Mouse (Mus musculus) embryonic facial prominence, embryonic 12.5 days (tissue): ENCODE measurements around the gene Msantd1. TPM values are rescaled to one million over a fixed set of nuclear protein-coding genes. Genes with fewer than 3 reads are reported as not detected.
"Not testable (repeated sequence)": the region's sequence is repeated elsewhere in the genome, so short reads cannot be mapped to it uniquely, and the experiment has no call there.

Experiments used
- ATAC-seq: fragments of 200-750 bp; cut with Nextera tagmentation; 2 replicates; pipeline ENCODE4 v1.8.0; 2017; ENCODE audit not compliant: insufficient number of reproducible peaks, insufficient read depth, low FRiP score, low TSS enrichment
- H3K27ac ChIP-seq: fragments of 300-500 bp; sonication (generic); 2 replicates; pipeline ENCODE4 v1.5.1; 2016; ENCODE audit warnings: mild to moderate bottlenecking
- H3K27me3 ChIP-seq: fragments of 300-500 bp; sonication (generic); 2 replicates; pipeline ENCODE4 v1.6.1; 2016; ENCODE audit warnings: mild to moderate bottlenecking, moderate library complexity
- H3K36me3 ChIP-seq: fragments of 300-500 bp; sonication (generic); 2 replicates; pipeline ENCODE4 v1.6.1; 2016; ENCODE audit warnings: mild to moderate bottlenecking
- H3K4me1 ChIP-seq: fragments of 300-500 bp; sonication (generic); 2 replicates; pipeline ENCODE4 v1.6.1; 2016
- H3K4me2 ChIP-seq: fragments of 300-500 bp; sonication (generic); replicated peaks from 2 replicates; pipeline ENCODE4 v1.6.1; 2016; ENCODE audit warnings: mild to moderate bottlenecking, moderate library complexity
- H3K4me3 ChIP-seq: fragments of 300-500 bp; sonication (generic); 2 replicates; pipeline ENCODE4 v1.5.1; 2016; ENCODE audit warnings: mild to moderate bottlenecking
- H3K9ac ChIP-seq: fragments of 300-500 bp; sonication (generic); 2 replicates; pipeline ENCODE4 v1.6.1; 2016; ENCODE audit warnings: mild to moderate bottlenecking, moderate library complexity
- H3K9me3 ChIP-seq: fragments of 300-500 bp; sonication (generic); 2 replicates; pipeline ENCODE4 v1.6.1; 2016; ENCODE audit warnings: mild to moderate bottlenecking, moderate library complexity
- WGBS: fragments of 180-500 bp; shearing (Covaris S2); methylation state at CpG from one replicate; pipeline ENCODE4 v1.1.7; 2016; 5-methylcytosine and 5-hydroxymethylcytosine counted together
- polyA plus RNA-seq: library from polyadenylated mRNA; unstranded; fragments of >200 nt; fragmentation: Nextera tagmentation; extraction: Ambion mirVana; gene quantifications from 2 replicates; pipeline ENCODE4 v1.2.1, GENCODE M21; 2016

Msantd1 gene
- 0.59 and 1.3 TPM in 2 replicates for polyA plus RNA-seq

GRCm38 (mm10) chr5:34907910-34908725 is at the start of gene Msantd1:
Gene Msantd1, plus strand, starts transcription at chr5:34908012.
- H3K9me3 ChIP-seq, result no peaks in the 10 kb centered on the region
- peaks cover 61% of the 10 kb centered on the region for H3K36me3 ChIP-seq
- H3K27ac ChIP-seq, result no peak within 1 kb of the TSS
- H3K4me1 ChIP-seq, result no peaks in the 10 kb centered on the region
- H3K4me2 ChIP-seq, result no peak within 1 kb of the TSS
- ATAC-seq, result no peak
- H3K27me3 ChIP-seq, result no peaks in the 10 kb centered on the region
- no peak within 1 kb of the TSS for H3K9ac ChIP-seq
- H3K4me3 ChIP-seq, result no peak within 1 kb of the TSS
- WGBS, result 83% methylated on average over 6 of the region's 6 CpGs

GRCm38 (mm10) chr5:34865367-34865766 is 42.4 kb upstream of the Msantd1 start:
- Histone ChIP-seq H3K27me3 (no peaks in the 10 kb centered on the region), H3K4me1 (no peaks in the 10 kb centered on the region), H3K9me3 (no peaks in the 10 kb centered on the region), H3K4me2 (no peak overlapping the region), H3K36me3 (peaks cover 36% of the 10 kb centered on the region), H3K9ac (no peak overlapping the region), H3K4me3 (no peak overlapping the region), H3K27ac (no peak overlapping the region)
- WGBS, result 90% methylated on average over 5 of the region's 5 CpGs
- ATAC-seq, result no peak

- H3K36me3 ChIP-seq, result peaks cover 65% of the 10 kb centered on the region
- 92% methylated on average over 3 of the region's 3 CpGs for WGBS
- not testable (repeated sequence) for H3K4me2 ChIP-seq, H3K27ac ChIP-seq, H3K4me3 ChIP-seq, H3K27me3 ChIP-seq, H3K4me1 ChIP-seq, H3K9ac ChIP-seq, H3K9me3 ChIP-seq, ATAC-seq
These were observed 27.5 kb upstream of the Msantd1 start for GRCm38 (mm10) chr5:34880307-34880706.

GRCm38 (mm10) chr5:34881023-34881422 is 26.8 kb upstream of the Msantd1 start:
- no peak overlapping the region for H3K9ac ChIP-seq
- H3K4me2 ChIP-seq, result no peak overlapping the region
- no peak overlapping the region for H3K4me3 ChIP-seq
- H3K4me1 ChIP-seq, result no peaks in the 10 kb centered on the region
- no peak overlapping the region for H3K27ac ChIP-seq
- no peak for ATAC-seq
- no peaks in the 10 kb centered on the region for H3K9me3 ChIP-seq
- peaks cover 63% of the 10 kb centered on the region for H3K36me3 ChIP-seq
- H3K27me3 ChIP-seq, result no peaks in the 10 kb centered on the region
- 86% methylated on average over 3 of the region's 3 CpGs for WGBS

GRCm38 (mm10) chr5:34885250-34885649 is 22.6 kb upstream of the Msantd1 start:
- H3K9me3 ChIP-seq, result no peaks in the 10 kb centered on the region

GRCm38 (mm10) chr5:34889252-34889651 is 18.6 kb upstream of the Msantd1 start:
- no peak for ATAC-seq
- 89% methylated on average over 4 of the region's 4 CpGs for WGBS
- no peak overlapping the region for H3K4me2 ChIP-seq
- H3K4me3 ChIP-seq, result no peak overlapping the region
- no peak overlapping the region for H3K27ac ChIP-seq
- H3K9me3 ChIP-seq, result no peaks in the 10 kb centered on the region
- H3K4me1 ChIP-seq, result no peaks in the 10 kb centered on the region
- no peaks in the 10 kb centered on the region for H3K27me3 ChIP-seq
- peaks cover 83% of the 10 kb centered on the region for H3K36me3 ChIP-seq
- H3K9ac ChIP-seq, result no peak overlapping the region

More at GRCm38 (mm10) chr5:34885250-34885649, 22.6 kb upstream of the Msantd1 start:
- ATAC-seq, result no peak
- H3K9ac ChIP-seq, result no peak overlapping the region
- no peak overlapping the region for H3K4me3 ChIP-seq
- H3K4me2 ChIP-seq, result no peak overlapping the region
- no peak overlapping the region for H3K27ac ChIP-seq
- WGBS, result 84% methylated on average over 3 of the region's 3 CpGs
- no peaks in the 10 kb centered on the region for H3K27me3 ChIP-seq
- H3K36me3 ChIP-seq, result peaks cover 76% of the 10 kb centered on the region
- H3K4me1 ChIP-seq, result no peaks in the 10 kb centered on the region

- H3K4me1 ChIP-seq, result no peaks in the 10 kb centered on the region
- no peak overlapping the region for H3K9ac ChIP-seq
- no peak overlapping the region for H3K4me2 ChIP-seq
- no peaks in the 10 kb centered on the region for H3K27me3 ChIP-seq
- H3K27ac ChIP-seq, result no peak overlapping the region
- no peaks in the 10 kb centered on the region for H3K9me3 ChIP-seq
- peaks cover 85% of the 10 kb centered on the region for H3K36me3 ChIP-seq
- H3K4me3 ChIP-seq, result no peak overlapping the region
- WGBS, result 85% methylated on average over 3 of the region's 3 CpGs
- ATAC-seq, result no peak
These were observed 10.9 kb upstream of the Msantd1 start for GRCm38 (mm10) chr5:34896697-34897453.

- no peaks in the 10 kb centered on the region for H3K9me3 ChIP-seq
- no peaks in the 10 kb centered on the region for H3K27me3 ChIP-seq
- 91% methylated on average over 6 of the region's 6 CpGs for WGBS
- H3K4me2 ChIP-seq, result no peak overlapping the region
- no peak overlapping the region for H3K4me3 ChIP-seq
- H3K27ac ChIP-seq, result no peak overlapping the region
- no peak for ATAC-seq
- peaks cover 87% of the 10 kb centered on the region for H3K36me3 ChIP-seq
- H3K9ac ChIP-seq, result no peak overlapping the region
- no peaks in the 10 kb centered on the region for H3K4me1 ChIP-seq
These were observed 7.9 kb upstream of the Msantd1 start for GRCm38 (mm10) chr5:34899787-34900469.

- Histone ChIP-seq H3K9ac (no peak overlapping the region), H3K27ac (no peak overlapping the region), H3K4me1 (no peaks in the 10 kb centered on the region), H3K4me3 (no peak overlapping the region), H3K4me2 (no peak overlapping the region), H3K36me3 (peaks cover 89% of the 10 kb centered on the region), H3K9me3 (no peaks in the 10 kb centered on the region), H3K27me3 (no peaks in the 10 kb centered on the region)
- ATAC-seq, result no peak
These were observed 5.4 kb upstream of the Msantd1 start for GRCm38 (mm10) chr5:34902371-34902770.

GRCm38 (mm10) chr5:34902811-34903385 is 4.9 kb upstream of the Msantd1 start:
- Histone ChIP-seq H3K4me1 (no peaks in the 10 kb centered on the region), H3K4me3 (no peak overlapping the region), H3K27me3 (no peaks in the 10 kb centered on the region), H3K9me3 (no peaks in the 10 kb centered on the region), H3K27ac (no peak overlapping the region), H3K4me2 (no peak overlapping the region), H3K9ac (no peak overlapping the region), H3K36me3 (peaks cover 89% of the 10 kb centered on the region)
- WGBS, result 88% methylated on average over 5 of the region's 5 CpGs
- no peak for ATAC-seq

GRCm38 (mm10) chr5:34904412-34904811 is 3.4 kb upstream of the Msantd1 start:
- no peak for ATAC-seq
- Histone ChIP-seq H3K4me1 (no peaks in the 10 kb centered on the region), H3K36me3 (peaks cover 88% of the 10 kb centered on the region)

More at GRCm38 (mm10) chr5:34904412-34904811, 3.4 kb upstream of the Msantd1 start:
- Histone ChIP-seq H3K9ac (no peak overlapping the region), H3K4me2 (no peak overlapping the region), H3K27ac (no peak overlapping the region), H3K27me3 (no peaks in the 10 kb centered on the region), H3K9me3 (no peaks in the 10 kb centered on the region), H3K4me3 (no peak overlapping the region)
